In the genomic region with DNA sequence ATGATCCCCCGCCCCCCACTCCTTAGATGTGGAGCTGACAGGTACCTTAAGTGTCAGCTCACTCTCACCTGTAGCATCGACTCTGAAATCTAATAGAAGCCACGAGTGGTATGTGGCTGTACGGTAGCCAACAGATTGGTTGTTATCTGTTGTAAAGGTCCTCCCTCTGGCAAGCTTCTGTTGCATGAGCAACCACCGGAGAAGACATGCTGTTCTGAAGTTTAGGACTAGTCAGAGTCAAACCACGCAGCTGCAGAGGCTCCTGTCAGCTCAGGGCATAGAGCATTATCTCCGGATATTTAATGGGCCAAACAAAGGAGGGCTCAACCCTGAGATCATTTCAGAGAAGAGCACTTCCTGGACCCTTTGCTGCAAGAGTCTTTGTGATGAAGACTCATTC, we compare ENCODE assay signal across 20 mouse cellular contexts.
DNase-seq lines count a peak whose midpoint lies in the region; TF ChIP-seq lines count a peak whose summit lies in the region.
"Had no signal": no experiment of that assay in that cellular context is flagged by ENCODE, and none has a peak within 500 bp of the region (broad histone marks: within the 10 kb centered on the region; RNA-seq: fewer than 3 reads in every experiment).

No protein-coding gene starts in this region.

- no peak for TF ChIP-seq RAD21 in MEL (IDR thresholded peaks at IDR 0.05; ENCODE audit: low read depth, low read length)

- peak overlapping the region; percentile 34; the same call in 1 of the 2 replicates for H3K4me3 ChIP-seq in layer of hippocampus, adult 2 months
- H3K4me3 ChIP-seq in MEL (ENCODE audit: control insufficient read depth in 1 of 2, insufficient read depth in 1 of 2, low read depth in 2 of 2, low read length in 2 of 2) = peak overlapping the region; percentile 1 to 66; a peak in 2 of 4 replicates

- no peaks in the 10 kb centered on the region for H3K9me3 ChIP-seq in MEL (replicated peaks; ENCODE audit: insufficient read depth, low read length)

- peak in 1 of 2 experiments; percentile 24; a peak in 1 of 4 replicates for TF ChIP-seq EP300 in MEL (IDR thresholded peaks at IDR 0.05; ENCODE audit: low read depth in 1 of 2, low read length in 2 of 2)

- H3K27ac ChIP-seq in layer of hippocampus, adult 2 months = peak overlapping the region; percentile 87
- no peak overlapping the region for H3K27ac ChIP-seq in MEL (ENCODE audit: control insufficient read depth, low read depth, low read length)

- TF ChIP-seq POLR2A in MEL (IDR thresholded peaks at IDR 0.05; ENCODE audit: control insufficient read depth in 1 of 2, insufficient read depth in 1 of 2, low read depth in 1 of 2, low read length in 2 of 2, poor library complexity in 1 of 2) = no peak

- peaks cover 0 to 3% of the 10 kb centered on the region in 2 experiments; a peak in 2 of 4 replicates for H3K4me1 ChIP-seq in MEL (ENCODE audit: control insufficient read depth in 1 of 2, insufficient read depth in 2 of 2, low read length in 2 of 2)

- no peak for TF ChIP-seq CTCF in layer of hippocampus, adult 2 months (conservative IDR thresholded peaks at IDR 0.05)
- TF ChIP-seq CTCF in MEL (IDR thresholded peaks at IDR 0.05 in 2 of 3, conservative IDR thresholded peaks at IDR 0.05 in 1 of 3; ENCODE audit: control insufficient read depth in 1 of 3, insufficient read depth in 1 of 3, low read depth in 2 of 3, low read length in 3 of 3, poor library complexity in 1 of 3, severe bottlenecking in 1 of 3) = no peak

- no peaks in the 10 kb centered on the region for H3K79me2 ChIP-seq in MEL (ENCODE audit: control insufficient read depth, insufficient read depth, low read length, poor library complexity)

- H3K36me3 ChIP-seq in MEL (ENCODE audit: control insufficient read depth in 1 of 2, insufficient read depth in 2 of 2, low read length in 2 of 2) = no peaks in the 10 kb centered on the region; a peak in 1 of 4 replicates
- H3K36me3 ChIP-seq: G1E had no signal

- no peak overlapping the region for H3K9ac ChIP-seq in MEL (ENCODE audit: control insufficient read depth, low read depth, low read length, poor library complexity, severe bottlenecking)

- DNase-seq in layer of hippocampus, adult 11-12 months (ENCODE audit: low spot score) = peak; percentile 7
- DNase-seq in layer of hippocampus, adult 9-10 months (ENCODE audit: low spot score) = no peak
- no peak for DNase-seq in layer of hippocampus, adult 2 months (ENCODE audit: low spot score in 2 of 2)
- DNase-seq in layer of hippocampus, postnatal 10 days (ENCODE audit: low spot score in 2 of 2) = no peak
- DNase-seq in MEL (ENCODE audit: low read depth, low spot score) = peak; percentile 58
- DNase-seq in retina, embryonic 14.5 days (ENCODE audit: low spot score) = no peak
- DNase-seq: adrenal gland, adult 2 months; adrenal gland, adult 8-10 months; adrenal gland, postnatal 10 days; adrenal gland, postnatal 14 days; adrenal gland, postnatal 25 days; adrenal gland, postnatal 36 days; B cell, adult 2 months; cerebellum, adult 11 months; cerebellum, adult 11-12 months; cerebellum, adult 18-20 months; cerebellum, adult 2 months had no signal

- no peaks in the 10 kb centered on the region for H3K27me3 ChIP-seq in MEL (ENCODE audit: control insufficient read depth in 1 of 2, insufficient read depth in 2 of 2, low read length in 2 of 2)
- H3K27me3 ChIP-seq: CH12.LX, Patski had no signal

TF ChIP-seq in MEL, 35 proteins besides CTCF, POLR2A, EP300 and RAD21:
- TF ChIP-seq GABPA (IDR thresholded peaks at IDR 0.05; ENCODE audit: low read depth, low read length) (no peak), ZC3H11A (IDR thresholded peaks at IDR 0.05; ENCODE audit: low read depth, low read length) (no peak), RCOR1 (IDR thresholded peaks at IDR 0.05; ENCODE audit: low read depth, low read length) (0 out of 2 replicates have a peak, but pooled peaks have one; percentile 13), MYC (IDR thresholded peaks at IDR 0.05; ENCODE audit: low read depth, low read length) (no peak), SIN3A (IDR thresholded peaks at IDR 0.05; ENCODE audit: low read length) (0 out of 2 replicates have a peak, but pooled peaks have one; percentile 20), ZNF384 (IDR thresholded peaks at IDR 0.05; ENCODE audit: low read depth, low read length) (no peak), POLR2AphosphoS5 (IDR thresholded peaks at IDR 0.05; ENCODE audit: borderline replicate concordance, low read depth, low read length) (no peak), MXI1 (IDR thresholded peaks at IDR 0.05; ENCODE audit: low read depth, low read length) (peak; percentile 73; the same call in 1 of the 2 replicates), MAFK (IDR thresholded peaks at IDR 0.05; ENCODE audit: borderline replicate concordance, low read depth, low read length) (no peak), USF2 (IDR thresholded peaks at IDR 0.05; ENCODE audit: borderline replicate concordance in 1 of 2, insufficient read depth in 1 of 2, low read depth in 1 of 2, low read length in 2 of 2) (no peak), ETS1 (IDR thresholded peaks at IDR 0.05; ENCODE audit: low read depth, low read length) (no peak), CHD2 (IDR thresholded peaks at IDR 0.05; ENCODE audit: low read length) (no peak), JUND (IDR thresholded peaks at IDR 0.05; ENCODE audit: low read depth, low read length) (no peak), UBTF (IDR thresholded peaks at IDR 0.05; ENCODE audit: borderline replicate concordance, insufficient read depth, low read depth, low read length) (no peak), HCFC1 (IDR thresholded peaks at IDR 0.05; ENCODE audit: low read depth, low read length) (no peak), MAZ (IDR thresholded peaks at IDR 0.05; ENCODE audit: low read depth, low read length) (no peak), TAL1 (IDR thresholded peaks at IDR 0.05; ENCODE audit: low read length) (no peak), NRF1 (IDR thresholded peaks at IDR 0.05; ENCODE audit: insufficient read depth, low read depth, low read length, poor library complexity, severe bottlenecking) (peak; percentile 33; the same call in 1 of the 2 replicates), ELF1 (IDR thresholded peaks at IDR 0.05; ENCODE audit: low read depth, low read length) (no peak), NELFE (IDR thresholded peaks at IDR 0.05; ENCODE audit: low read depth, low read length) (no peak), ZMIZ1 (IDR thresholded peaks at IDR 0.05; ENCODE audit: low read depth, low read length) (no peak), TCF12 (IDR thresholded peaks at IDR 0.05; ENCODE audit: low read depth, low read length) (0 out of 2 replicates have a peak, but pooled peaks have one; percentile 8), SMC3 (IDR thresholded peaks at IDR 0.05; ENCODE audit: low read depth, low read length) (no peak), CHD1 (IDR thresholded peaks at IDR 0.05; ENCODE audit: low read depth, low read length) (no peak), MYB (IDR thresholded peaks at IDR 0.05; ENCODE audit: low read depth, low read length) (no peak), BHLHE40 (IDR thresholded peaks at IDR 0.05; ENCODE audit: borderline replicate concordance, low read depth, low read length) (no peak), E2F4 (IDR thresholded peaks at IDR 0.05; ENCODE audit: borderline replicate concordance, low read depth, low read length) (no peak), MAX (IDR thresholded peaks at IDR 0.05; ENCODE audit: low read length) (no peak), POLR2AphosphoS2 (IDR thresholded peaks at IDR 0.05; ENCODE audit: low read length) (no peak), GATA1 (IDR thresholded peaks at IDR 0.05; ENCODE audit: low read depth, low read length) (0 out of 2 replicates have a peak, but pooled peaks have one; percentile 12)
TF ChIP-seq in MEL: peak in this region for 6.

Comparison
In these comparisons a context has a peak if more than half of its experiments do, and no peak if none do; other contexts are left out.
1. DNase-seq: peak in layer of hippocampus, adult 11-12 months (single experiment) and MEL (single experiment); none in layer of hippocampus, adult 9-10 months (single experiment), layer of hippocampus, adult 2 months (0 of 2), layer of hippocampus, postnatal 10 days (0 of 2) and retina, embryonic 14.5 days (single experiment).